Mouse (Mus musculus): ENCODE data around the gene Olfr572. TPM values are rescaled to one million over a fixed set of nuclear protein-coding genes. Genes with fewer than 3 reads are reported as not detected.

Gene Olfr572
- total RNA-seq (2014; fragmentation: Nextera tagmentation) (not detected in 2 replicates), total RNA-seq (2017) (not detected in 2 replicates)

- no peak for ATAC-seq (replicated peaks; ENCODE audit: poor library complexity, severe bottlenecking)
Measured at GRCm38 (mm10) chr7:102924109-102924508, at the start of gene Olfr572. TSS of gene Olfr572 (plus strand) at chr7:102924409.

GRCm38 (mm10) chr7:102876822-102877221, 47.4 kb upstream of the Olfr572 start, which contains the start of gene Olfr568:
TSS of gene Olfr568 (plus strand) at chr7:102877122.
- no peak for ATAC-seq (replicated peaks; ENCODE audit: poor library complexity, severe bottlenecking)

GRCm38 (mm10) chr7:102890782-102891181, 33.4 kb upstream of the Olfr572 start, which contains the start of gene Olfr569:
TSS of gene Olfr569 (minus strand) at chr7:102890882.
- ATAC-seq (replicated peaks; ENCODE audit: poor library complexity, severe bottlenecking): no peak

GRCm38 (mm10) chr7:102915261-102915660, 8.9 kb upstream of the Olfr572 start:
- ATAC-seq (replicated peaks; ENCODE audit: poor library complexity, severe bottlenecking): no peak

GRCm38 (mm10) chr7:102916405-102916804, 7.8 kb upstream of the Olfr572 start:
- ATAC-seq (replicated peaks; ENCODE audit: poor library complexity, severe bottlenecking): no peak

- ATAC-seq (replicated peaks; ENCODE audit: poor library complexity, severe bottlenecking): no peak
Measured at GRCm38 (mm10) chr7:102917032-102917875, 7.0 kb upstream of the Olfr572 start, which contains the start of gene Olfr571. TSS of gene Olfr571 (minus strand) at chr7:102917536.

- peak; percentile 90 for ATAC-seq (replicated peaks; ENCODE audit: poor library complexity, severe bottlenecking)
Measured at GRCm38 (mm10) chr7:102919632-102920031, 4.6 kb upstream of the Olfr572 start.

- peak; percentile 62 for ATAC-seq (replicated peaks; ENCODE audit: poor library complexity, severe bottlenecking)
Measured at GRCm38 (mm10) chr7:102927105-102927504, 2.9 kb downstream of the Olfr572 start.

- ATAC-seq (replicated peaks; ENCODE audit: poor library complexity, severe bottlenecking): no peak
Measured at GRCm38 (mm10) chr7:102942475-102942874, 18.3 kb downstream of the Olfr572 start, which contains the start of gene Olfr573-ps1. TSS of gene Olfr573-ps1 (minus strand) at chr7:102942575.

- no peak for ATAC-seq (replicated peaks; ENCODE audit: poor library complexity, severe bottlenecking)
Measured at GRCm38 (mm10) chr7:102943417-102943816, 19.2 kb downstream of the Olfr572 start.

GRCm38 (mm10) chr7:102948167-102948566, 24.0 kb downstream of the Olfr572 start, which contains the start of gene Olfr574:
TSS of gene Olfr574 (plus strand) at chr7:102948467.
- no peak for ATAC-seq (replicated peaks; ENCODE audit: poor library complexity, severe bottlenecking)

- ATAC-seq (replicated peaks; ENCODE audit: poor library complexity, severe bottlenecking): no peak
Measured at GRCm38 (mm10) chr7:102950732-102951131, 26.5 kb downstream of the Olfr572 start.

- no peak for ATAC-seq (replicated peaks; ENCODE audit: poor library complexity, severe bottlenecking)
Measured at GRCm38 (mm10) chr7:102958137-102958536, 33.9 kb downstream of the Olfr572 start.

- ATAC-seq (replicated peaks; ENCODE audit: poor library complexity, severe bottlenecking): no peak
Measured at GRCm38 (mm10) chr7:102958593-102958992, 34.4 kb downstream of the Olfr572 start, which contains the start of gene Olfr575. TSS of gene Olfr575 (minus strand) at chr7:102958775.

GRCm38 (mm10) chr7:102962360-102962759, 38.2 kb downstream of the Olfr572 start, which contains the start of gene Olfr576:
TSS of gene Olfr576 (plus strand) at chr7:102962660.
- ATAC-seq (replicated peaks; ENCODE audit: poor library complexity, severe bottlenecking): no peak

GRCm38 (mm10) chr7:102974399-102974798, 50.2 kb downstream of the Olfr572 start:
- no peak for ATAC-seq (replicated peaks; ENCODE audit: poor library complexity, severe bottlenecking)

GRCm38 (mm10) chr7:102975843-102976242, 51.6 kb downstream of the Olfr572 start, which contains the start of gene Olfr577:
TSS of gene Olfr577 (minus strand) at chr7:102975943.
- no peak for ATAC-seq (replicated peaks; ENCODE audit: poor library complexity, severe bottlenecking)

Measured in granulocyte monocyte progenitor cell, adult 5-6 weeks (primary cell).